Mouse (Mus musculus) kidney, postnatal 4 days (tissue): ENCODE data around the gene Ssx2ip.
A peak's percentile ranks its signal among the peaks of the same experiment; 100 is the strongest.

ENCODE experiments used
- DNase-seq, 2 experiments: peaks; one replicate each; pipeline ENCODE4 v3.0.0; 2021; ENCODE audit warnings: mixed read lengths in 2 of 2

Gene Ssx2ip

DNA sequence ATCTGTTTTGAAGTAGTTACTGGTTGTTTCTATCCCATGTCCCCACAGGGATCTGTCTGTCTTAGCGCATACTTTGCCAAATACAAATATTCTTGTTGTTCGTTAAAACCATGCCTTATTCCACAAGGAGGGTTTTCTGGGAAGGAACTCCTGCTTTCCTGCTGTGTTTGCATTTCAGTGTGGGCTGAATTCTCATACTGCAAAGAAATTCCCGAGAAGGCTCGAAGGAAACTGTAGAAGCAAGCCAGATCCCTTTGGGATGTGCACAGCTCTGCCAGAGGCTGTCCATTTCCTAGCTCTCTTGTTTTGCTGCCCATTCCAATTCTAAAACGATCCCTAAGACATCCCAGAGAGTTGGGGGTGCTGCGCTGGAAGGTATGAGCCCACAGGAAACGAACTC is 36.0 kb downstream of the Ssx2ip start:
- no peak for DNase-seq

DNA sequence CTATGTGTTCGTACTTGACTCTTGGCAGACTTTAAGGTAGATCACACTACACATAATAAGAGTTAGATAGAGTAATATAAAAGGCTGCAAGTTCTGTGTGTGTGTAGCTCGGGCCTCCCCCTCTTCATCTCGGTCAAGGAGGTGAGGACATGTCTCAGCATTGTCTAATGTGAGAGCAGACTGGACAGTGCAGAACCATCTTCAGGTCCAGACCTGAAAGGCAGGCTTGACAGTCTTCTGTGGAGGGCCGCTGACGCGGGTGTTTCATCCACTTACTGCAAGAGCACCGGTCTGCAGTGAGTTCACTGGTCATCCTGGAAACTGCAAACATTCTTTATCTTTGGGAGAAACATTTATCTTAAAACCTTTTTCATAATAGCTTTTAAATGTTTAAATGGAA is 38.0 kb downstream of the Ssx2ip start:
- no peak for DNase-seq

- DNase-seq: peak in 1 of 2 experiments; percentile 45
Observed at GRCm38 (mm10) chr3:146442936-146443335, 38.5 kb downstream of the Ssx2ip start.

DNA sequence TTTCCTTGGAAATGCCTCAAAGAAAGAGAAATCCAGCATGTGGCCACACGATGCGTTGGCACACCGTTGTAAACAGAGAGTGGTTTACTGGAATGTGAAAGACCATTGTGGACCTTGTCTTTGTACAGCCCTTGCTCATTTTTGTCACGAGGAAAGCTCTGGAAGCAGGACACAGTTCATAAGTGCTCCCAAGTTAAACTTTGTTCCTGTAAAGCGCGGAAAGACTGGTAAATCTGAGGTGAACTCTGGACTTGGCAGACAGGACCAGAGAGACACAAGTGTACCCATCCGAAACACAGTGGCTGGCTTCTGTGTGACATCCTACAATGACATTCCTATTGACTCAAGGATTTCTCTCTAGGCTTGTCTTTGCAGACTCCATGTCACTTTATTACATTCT is 38.9 kb downstream of the Ssx2ip start:
- no peak for DNase-seq

DNA sequence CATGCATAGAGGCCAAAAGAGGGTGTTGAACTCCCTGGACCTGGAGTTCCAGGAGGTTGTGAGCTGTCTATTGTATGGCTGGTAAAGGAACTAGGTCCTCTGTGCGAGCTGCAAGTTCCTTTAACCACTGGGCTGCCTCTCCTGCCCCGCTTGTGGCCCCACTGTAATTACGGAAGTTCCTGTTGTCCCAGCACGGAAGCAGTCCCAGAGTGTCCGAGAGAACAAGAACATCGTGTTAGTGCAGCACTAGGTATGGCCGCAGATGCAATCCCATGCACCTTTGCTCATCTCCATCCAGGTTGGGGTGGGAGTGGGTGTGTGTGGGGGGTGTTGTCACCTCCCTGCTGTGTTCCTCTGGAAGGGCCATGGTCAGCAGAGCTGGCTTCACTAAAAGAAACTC is 40.4 kb downstream of the Ssx2ip start:
- DNase-seq: no peak

DNA sequence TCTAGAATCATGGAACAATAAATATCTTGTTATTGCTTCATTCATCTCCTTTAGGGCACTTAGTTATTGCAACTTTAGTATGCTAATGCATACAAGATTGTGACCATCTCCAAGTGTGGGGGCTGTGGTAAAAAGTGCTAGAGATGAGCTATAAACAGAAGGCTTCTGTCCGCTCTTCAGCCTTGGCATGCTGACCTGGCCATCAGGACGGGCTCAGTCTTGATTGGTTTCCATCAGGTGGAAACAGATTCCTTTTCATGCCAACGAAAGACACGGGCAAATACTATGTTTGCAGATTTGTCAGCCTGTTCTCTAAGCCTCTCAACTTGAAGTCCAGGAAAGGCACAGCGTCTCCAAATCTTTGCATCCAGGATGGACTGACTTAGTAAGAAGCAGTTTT is 42.7 kb downstream of the Ssx2ip start:
- DNase-seq: no peak

DNA sequence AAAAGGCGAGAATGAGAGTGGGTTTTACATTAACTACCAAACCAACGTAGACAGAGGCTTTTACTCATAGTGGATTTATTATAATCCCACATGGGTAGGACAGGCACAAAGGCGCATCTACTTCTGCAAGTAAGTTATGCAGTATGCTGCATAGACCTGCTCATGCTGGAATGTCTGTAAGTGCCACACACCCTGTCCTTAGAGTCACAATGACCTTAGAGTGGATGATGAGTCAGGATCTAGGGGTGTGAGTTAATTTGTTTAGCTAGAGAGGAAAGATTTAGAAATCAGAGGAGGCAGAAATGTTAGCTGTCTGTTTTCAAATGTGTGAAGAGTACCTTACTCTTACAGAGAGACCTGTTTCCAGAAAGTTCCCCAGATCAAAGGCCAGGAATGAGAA is 43.2 kb downstream of the Ssx2ip start:
- DNase-seq: no peak

GRCm38 (mm10) chr3:146448372-146448771 is 43.9 kb downstream of the Ssx2ip start:
- DNase-seq: no peak

GRCm38 (mm10) chr3:146448969-146449368 is 44.5 kb downstream of the Ssx2ip start:
- DNase-seq: peak in 1 of 2 experiments; percentile 27

- no peak for DNase-seq
Observed at GRCm38 (mm10) chr3:146449745-146450250, 45.4 kb downstream of the Ssx2ip start, which contains the start of gene Ctbs. TSS of gene Ctbs (plus strand) at chr3:146449795.

GRCm38 (mm10) chr3:146450371-146450841 is 46.0 kb downstream of the Ssx2ip start:
- DNase-seq: peak; percentile 99

GRCm38 (mm10) chr3:146451375-146451774 is 46.9 kb downstream of the Ssx2ip start:
- DNase-seq: no peak

DNA sequence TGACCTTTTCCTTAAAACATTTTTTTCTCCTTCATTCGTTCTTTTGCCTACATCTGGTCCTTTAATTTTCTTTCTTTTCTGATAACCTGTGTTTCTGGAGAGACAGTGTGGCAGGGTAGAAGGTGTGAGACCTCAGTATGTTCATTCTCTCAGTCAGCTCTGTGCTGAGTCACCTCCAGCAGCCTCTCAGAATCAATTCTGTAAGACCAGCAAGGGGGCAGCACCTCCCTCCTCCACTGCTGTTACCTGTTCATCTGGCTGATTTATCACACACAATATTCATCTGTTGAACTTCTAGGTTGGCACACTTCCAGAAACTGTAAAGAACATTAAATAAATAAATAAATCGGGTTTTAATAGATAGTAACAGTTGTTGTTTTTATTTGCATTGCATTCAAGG is 58.5 kb downstream of the Ssx2ip start:
- DNase-seq: no peak

DNA sequence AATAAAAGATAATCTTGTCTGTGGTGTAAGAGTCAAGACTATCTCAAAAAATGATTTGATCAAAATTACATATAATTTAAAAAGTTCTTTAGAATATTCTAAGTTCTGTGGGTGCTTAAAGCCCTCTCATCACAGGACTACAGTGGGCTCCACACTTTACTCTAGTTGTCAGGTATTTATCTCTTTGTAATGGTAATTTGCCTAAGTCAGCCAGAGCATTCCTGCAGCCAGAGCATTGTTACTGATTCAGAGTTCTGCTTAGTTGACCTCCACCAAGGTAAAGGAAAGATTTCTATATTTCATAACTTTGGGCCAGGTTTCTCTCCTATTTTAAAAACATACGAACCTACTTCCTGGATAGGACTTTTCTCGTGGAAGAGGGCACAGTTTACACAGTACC is 64.8 kb downstream of the Ssx2ip start:
- no peak for DNase-seq

DNA sequence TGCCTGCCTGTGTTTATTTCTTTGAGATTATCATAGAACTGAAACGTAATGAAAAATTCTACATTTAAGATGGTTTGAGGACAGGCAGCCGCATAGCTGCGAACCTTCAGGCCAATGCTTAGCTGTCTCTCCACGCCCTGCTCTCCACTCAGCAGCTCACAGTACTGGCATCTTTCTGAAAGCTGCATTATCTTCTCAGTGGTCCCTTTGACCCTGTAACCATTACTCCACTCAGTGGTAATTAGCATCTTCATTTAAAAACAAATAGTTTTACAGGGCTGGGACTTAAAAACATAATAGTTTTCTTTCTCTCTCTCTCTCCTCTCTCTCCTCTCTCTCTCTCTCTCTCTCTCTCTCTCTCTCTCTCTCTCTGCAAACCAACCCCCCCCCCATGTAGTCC is 68.2 kb downstream of the Ssx2ip start:
- no peak for DNase-seq

- DNase-seq: no peak
Observed at GRCm38 (mm10) chr3:146473741-146474140, 69.3 kb downstream of the Ssx2ip start.

DNA sequence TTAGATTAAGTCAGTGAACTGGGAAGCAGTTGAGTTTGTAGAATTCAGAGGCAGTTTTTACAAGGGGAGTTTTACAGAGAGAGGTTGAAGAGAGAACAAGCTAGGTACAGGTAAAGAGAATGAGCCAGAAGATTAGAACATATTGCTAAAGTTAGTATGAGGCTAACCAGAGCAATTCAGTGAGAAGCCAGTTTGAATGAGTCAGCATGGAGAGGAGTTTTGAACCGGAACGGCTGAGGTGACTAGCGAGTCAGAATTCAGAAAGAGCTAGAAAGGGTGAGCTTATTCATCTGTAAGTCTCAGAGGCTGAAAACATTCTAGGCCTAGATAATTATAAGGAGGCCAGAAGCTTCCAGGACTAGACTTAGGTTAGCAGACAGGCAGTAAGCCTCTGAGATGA is 70.0 kb downstream of the Ssx2ip start:
- no peak for DNase-seq

DNA sequence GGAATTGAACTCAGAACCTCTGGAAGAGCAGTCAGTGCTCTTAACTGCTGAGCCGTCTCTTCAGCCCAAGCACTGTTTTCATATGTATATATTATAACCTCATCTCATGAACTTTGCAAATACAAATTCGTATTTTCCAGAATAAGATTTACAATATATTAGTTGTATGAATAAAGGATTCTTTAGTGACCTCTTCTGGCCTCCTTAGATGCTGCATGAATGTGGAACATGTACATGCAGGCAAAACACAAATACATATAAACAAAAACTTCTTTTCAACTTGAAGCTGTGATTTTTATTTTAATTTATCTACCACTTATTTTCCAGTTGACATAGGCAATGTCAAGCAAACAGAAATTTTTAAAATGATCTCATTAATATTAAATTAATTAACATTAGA is 77.6 kb downstream of the Ssx2ip start:
- no peak for DNase-seq

- DNase-seq: no peak
Observed at GRCm38 (mm10) chr3:146486464-146486863, 82.0 kb downstream of the Ssx2ip start.
